Mouse (Mus musculus): Measurements from ENCODE around the gene BC028528. TPM values are rescaled to one million over a fixed set of nuclear protein-coding genes. Genes with fewer than 3 reads are reported as not detected.
A peak's percentile ranks its signal among the peaks of the same experiment; 100 is the strongest.
"Not testable (repeated sequence)": the region's sequence is repeated elsewhere in the genome, so short reads cannot be mapped to it uniquely, and the experiment has no call there.

Gene BC028528
- total RNA-seq, 2 experiments from 2014 or later, result 8.8 to 26.0 TPM

GRCm38 (mm10) chr3:95882816-95883425 lies 8.9 kb downstream of the BC028528 start:
- ATAC-seq (replicated peaks; ENCODE audit: low FRiP score, poor library complexity, severe bottlenecking), result no peak; the same call in 1 of the 2 replicates

GRCm38 (mm10) chr3:95881979-95882815 lies 9.6 kb downstream of the BC028528 start, which contains the start of gene Ciart:
TSS of gene Ciart (minus strand) at chr3:95882251.
- ATAC-seq (replicated peaks; ENCODE audit: low FRiP score, poor library complexity, severe bottlenecking), result peak; percentile 97

- ATAC-seq (replicated peaks; ENCODE audit: low FRiP score, poor library complexity, severe bottlenecking), result no peak
These were observed 12.7 kb downstream of the BC028528 start for GRCm38 (mm10) chr3:95879063-95879462.

- peak; percentile 20; the same call in 1 of the 2 replicates for ATAC-seq (replicated peaks; ENCODE audit: low FRiP score, poor library complexity, severe bottlenecking)
These were observed 19.8 kb downstream of the BC028528 start for GRCm38 (mm10) chr3:95872048-95872447.

- peak; percentile 96 for ATAC-seq (replicated peaks; ENCODE audit: low FRiP score, poor library complexity, severe bottlenecking)
These were observed 20.4 kb downstream of the BC028528 start, which contains the start of gene Mrps21 for GRCm38 (mm10) chr3:95871392-95871867. TSS of gene Mrps21 (minus strand) at chr3:95871519.

GRCm38 (mm10) chr3:95870976-95871375 lies 20.8 kb downstream of the BC028528 start:
- ATAC-seq (replicated peaks; ENCODE audit: low FRiP score, poor library complexity, severe bottlenecking), result peak; percentile 39

- ATAC-seq (replicated peaks; ENCODE audit: low FRiP score, poor library complexity, severe bottlenecking), result no peak
These were observed 24.4 kb downstream of the BC028528 start for GRCm38 (mm10) chr3:95867408-95867807.

- ATAC-seq (replicated peaks; ENCODE audit: low FRiP score, poor library complexity, severe bottlenecking), result no peak
These were observed 25.7 kb downstream of the BC028528 start for GRCm38 (mm10) chr3:95866071-95866470.

- no peak for ATAC-seq (replicated peaks; ENCODE audit: low FRiP score, poor library complexity, severe bottlenecking)
These were observed 26.2 kb downstream of the BC028528 start for GRCm38 (mm10) chr3:95865571-95865970.

GRCm38 (mm10) chr3:95865050-95865449 lies 26.8 kb downstream of the BC028528 start:
- no peak for ATAC-seq (replicated peaks; ENCODE audit: low FRiP score, poor library complexity, severe bottlenecking)

GRCm38 (mm10) chr3:95863578-95863977 lies 28.2 kb downstream of the BC028528 start:
- ATAC-seq (replicated peaks; ENCODE audit: low FRiP score, poor library complexity, severe bottlenecking), result no peak

GRCm38 (mm10) chr3:95861796-95862195 lies 30.0 kb downstream of the BC028528 start:
- ATAC-seq (replicated peaks; ENCODE audit: low FRiP score, poor library complexity, severe bottlenecking), result peak; percentile 90

- no peak for ATAC-seq (replicated peaks; ENCODE audit: low FRiP score, poor library complexity, severe bottlenecking)
These were observed 30.6 kb downstream of the BC028528 start for GRCm38 (mm10) chr3:95861216-95861615.

- no peak for ATAC-seq (replicated peaks; ENCODE audit: low FRiP score, poor library complexity, severe bottlenecking)
These were observed 31.5 kb downstream of the BC028528 start for GRCm38 (mm10) chr3:95860323-95860722.

GRCm38 (mm10) chr3:95858278-95858677 lies 33.5 kb downstream of the BC028528 start:
- ATAC-seq (replicated peaks; ENCODE audit: low FRiP score, poor library complexity, severe bottlenecking), result not testable (repeated sequence)

GRCm38 (mm10) chr3:95857050-95857449 lies 34.8 kb downstream of the BC028528 start:
- ATAC-seq (replicated peaks; ENCODE audit: low FRiP score, poor library complexity, severe bottlenecking), result not testable (repeated sequence)

GRCm38 (mm10) chr3:95856115-95856514 lies 35.7 kb downstream of the BC028528 start:
- peak; percentile 20 for ATAC-seq (replicated peaks; ENCODE audit: low FRiP score, poor library complexity, severe bottlenecking)

GRCm38 (mm10) chr3:95855502-95856089 lies 36.2 kb downstream of the BC028528 start, which contains the start of gene Prpf3:
TSS of gene Prpf3 (minus strand) at chr3:95855885.
- peak; percentile 99 for ATAC-seq (replicated peaks; ENCODE audit: low FRiP score, poor library complexity, severe bottlenecking)

- no peak for ATAC-seq (replicated peaks; ENCODE audit: low FRiP score, poor library complexity, severe bottlenecking)
These were observed 40.5 kb downstream of the BC028528 start for GRCm38 (mm10) chr3:95851317-95851716.

- ATAC-seq (replicated peaks; ENCODE audit: low FRiP score, poor library complexity, severe bottlenecking), result no peak
These were observed 41.2 kb downstream of the BC028528 start for GRCm38 (mm10) chr3:95850611-95851010.
